Mouse (Mus musculus) thymus, postnatal 10 days (tissue): ENCODE data around the gene Slc12a9.

Experiments
- DNase-seq, 2 experiments: peaks; one replicate each; pipeline ENCODE4 v3.0.0; 2021; ENCODE audit warnings: low spot score in 2 of 2

Slc12a9 gene

DNA sequence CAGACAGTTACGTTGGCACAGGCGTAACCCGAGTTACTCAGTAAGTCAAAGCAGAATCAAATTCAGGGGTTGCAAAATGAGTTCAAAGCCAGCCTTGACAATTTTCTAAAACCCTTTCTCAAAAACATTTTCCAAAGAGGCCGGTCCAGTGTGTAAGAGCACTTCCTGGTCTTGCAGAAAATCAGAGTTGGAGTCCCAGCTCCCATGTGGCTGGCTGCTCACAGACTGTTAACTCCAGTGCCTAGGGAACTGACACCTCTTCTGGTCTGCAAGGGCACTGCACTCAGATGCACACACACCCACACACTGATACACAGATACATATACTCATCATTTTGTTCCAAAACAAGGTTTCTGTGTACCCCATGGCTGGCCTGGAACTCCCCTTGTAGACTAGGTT lies 25.0 kb downstream of the Slc12a9 start:
- no peak for DNase-seq

DNA sequence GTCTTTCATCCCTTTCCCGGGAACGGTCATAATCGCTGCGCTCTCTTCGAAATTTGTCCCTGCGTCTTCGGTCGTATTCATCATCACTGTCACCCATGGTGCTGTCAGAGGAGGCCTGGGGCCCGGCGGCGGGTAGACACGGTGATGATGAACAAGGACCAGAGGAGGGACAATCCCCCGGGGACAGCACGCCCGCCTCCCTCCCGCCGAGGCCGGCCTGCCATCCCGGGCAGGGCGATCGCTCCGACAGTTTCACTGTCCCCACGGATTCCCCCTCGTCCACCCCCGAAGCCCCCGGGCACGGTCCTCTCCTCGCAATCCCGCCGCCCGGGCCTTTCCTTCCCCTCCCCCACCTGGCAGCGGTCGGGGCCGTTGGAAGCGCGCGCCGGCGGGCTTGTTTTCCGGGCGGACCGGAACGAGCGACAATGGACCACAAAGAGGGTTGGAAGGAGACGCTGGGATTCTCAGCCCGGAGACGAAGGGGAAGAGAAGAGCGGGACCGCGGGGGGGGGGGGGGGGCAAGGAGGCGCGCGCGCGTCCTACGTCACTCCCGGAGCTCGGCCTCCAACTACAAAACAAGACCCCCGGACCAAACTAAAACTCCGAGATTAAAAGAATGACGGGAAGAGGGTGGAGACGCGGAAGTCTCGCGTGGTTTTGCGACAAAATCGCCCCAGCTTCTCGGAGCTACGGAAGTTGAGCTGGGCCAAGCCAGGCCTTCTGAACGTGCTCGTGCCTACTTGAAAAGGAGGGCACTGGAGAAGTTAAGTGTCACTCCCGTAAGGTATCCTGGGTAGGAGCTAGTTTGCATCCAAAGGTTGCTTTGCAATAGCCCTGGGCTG lies 26.1 kb downstream of the Slc12a9 start, which contains the start of gene Srrt:
Gene Srrt (minus strand): TSS at position 604 of the 842 bp plus-strand sequence.
- DNase-seq: peak; percentile 88 to 90

GRCm38 (mm10) chr5:137306439-137307005 lies 26.9 kb downstream of the Slc12a9 start:
- DNase-seq: no peak

- no peak for DNase-seq
Measured at GRCm38 (mm10) chr5:137305822-137306221, 27.6 kb downstream of the Slc12a9 start.

DNA sequence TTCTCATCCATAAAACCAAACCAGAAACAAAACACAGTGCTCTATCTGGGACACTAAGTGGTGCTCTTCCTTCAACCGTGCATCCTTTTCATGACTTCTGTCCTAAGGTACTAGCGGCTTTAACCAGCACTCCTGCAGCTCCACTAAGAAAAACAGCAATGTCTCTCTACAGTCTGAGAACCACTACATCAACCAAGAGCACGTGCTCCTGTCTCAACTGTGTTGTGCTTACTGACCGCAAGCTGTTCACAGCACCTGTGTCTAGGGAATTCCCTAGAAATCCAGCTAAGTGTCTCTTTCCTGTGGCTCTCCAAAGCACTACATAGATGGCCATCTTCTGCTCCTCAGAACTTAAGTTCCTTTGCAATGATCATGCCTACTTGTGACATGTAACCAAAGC lies 28.6 kb downstream of the Slc12a9 start:
- DNase-seq: no peak

DNA sequence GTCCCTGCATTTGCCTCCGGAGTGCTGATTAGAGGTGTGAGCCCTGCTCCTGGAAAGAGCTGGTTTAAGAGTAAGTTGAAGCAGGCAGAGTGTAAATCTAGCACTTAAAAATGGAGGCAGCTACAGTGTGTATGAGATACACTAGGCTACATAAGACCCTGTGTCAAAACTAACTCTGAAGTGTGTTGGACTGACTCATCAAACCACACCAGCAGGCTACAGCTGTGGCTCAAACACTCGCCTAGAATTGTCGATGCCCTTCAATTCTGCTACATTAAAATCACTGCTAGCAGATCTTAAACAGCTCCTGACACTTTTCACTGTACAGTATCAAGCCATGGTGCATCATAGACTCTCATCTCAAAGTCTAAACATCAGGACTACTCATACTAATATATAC lies 29.2 kb downstream of the Slc12a9 start:
- no peak for DNase-seq

- no peak for DNase-seq
Measured at GRCm38 (mm10) chr5:137303609-137304008, 29.8 kb downstream of the Slc12a9 start.

DNA sequence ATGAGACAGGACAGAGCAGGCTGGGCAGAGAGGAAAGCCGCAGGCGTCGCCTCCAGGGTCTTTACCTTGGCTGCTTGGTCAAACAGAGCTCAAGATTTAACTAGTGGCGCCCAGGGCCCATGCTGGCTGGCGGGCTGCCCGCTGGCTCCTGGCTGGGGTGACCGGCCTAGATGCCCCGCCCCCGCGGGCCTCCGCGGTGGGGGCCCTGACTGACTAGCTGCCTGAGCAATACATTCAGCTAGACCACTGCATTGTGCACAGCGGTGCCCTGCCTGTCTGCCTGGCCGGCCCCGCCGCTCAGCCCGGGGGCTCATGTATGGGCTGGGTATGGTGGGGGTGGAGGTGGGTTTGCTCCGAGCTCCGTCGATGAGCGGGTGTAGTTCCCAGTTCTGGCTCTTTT lies 32.1 kb downstream of the Slc12a9 start:
- no peak for DNase-seq

DNA sequence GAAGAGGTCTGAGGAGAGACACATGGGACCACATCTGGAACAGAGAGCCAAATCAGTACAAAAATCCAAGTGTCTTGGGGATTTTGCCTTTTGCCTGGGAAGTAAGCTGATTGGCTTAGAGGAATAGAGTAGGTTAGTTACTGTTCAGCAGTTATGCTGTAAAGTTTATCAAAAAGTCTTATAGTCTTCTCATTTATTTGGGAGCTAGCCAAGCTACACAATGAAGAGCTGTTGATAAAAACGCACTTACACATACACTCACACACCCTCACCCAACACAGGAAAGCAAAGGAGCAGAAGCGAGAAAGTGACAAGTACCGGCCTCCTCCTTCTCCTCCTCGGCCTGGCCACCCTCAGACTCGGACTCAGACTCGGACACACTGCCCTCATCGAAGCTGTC lies 34.2 kb downstream of the Slc12a9 start:
- DNase-seq: no peak

- no peak for DNase-seq
Measured at GRCm38 (mm10) chr5:137297126-137297525, 36.3 kb downstream of the Slc12a9 start.

DNA sequence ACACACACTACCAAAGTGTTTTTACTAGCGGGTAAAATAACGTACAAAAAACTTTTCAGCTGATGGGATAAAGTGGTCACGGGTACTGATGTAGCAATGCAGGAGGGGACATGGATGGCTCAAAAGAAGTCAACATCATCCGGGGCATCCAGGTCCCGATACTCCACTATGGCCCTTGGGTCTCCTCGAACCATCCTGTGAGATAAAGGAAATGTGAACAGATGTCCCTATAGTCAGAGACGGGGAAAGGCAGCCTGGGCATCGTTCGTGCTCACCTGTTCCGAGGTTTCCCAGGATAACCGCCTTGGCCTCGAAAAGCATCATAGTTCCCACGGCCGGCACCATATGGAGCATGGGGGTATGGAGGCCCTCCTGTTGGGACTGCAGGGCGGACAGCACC lies 37.7 kb downstream of the Slc12a9 start:
- DNase-seq: no peak

DNA sequence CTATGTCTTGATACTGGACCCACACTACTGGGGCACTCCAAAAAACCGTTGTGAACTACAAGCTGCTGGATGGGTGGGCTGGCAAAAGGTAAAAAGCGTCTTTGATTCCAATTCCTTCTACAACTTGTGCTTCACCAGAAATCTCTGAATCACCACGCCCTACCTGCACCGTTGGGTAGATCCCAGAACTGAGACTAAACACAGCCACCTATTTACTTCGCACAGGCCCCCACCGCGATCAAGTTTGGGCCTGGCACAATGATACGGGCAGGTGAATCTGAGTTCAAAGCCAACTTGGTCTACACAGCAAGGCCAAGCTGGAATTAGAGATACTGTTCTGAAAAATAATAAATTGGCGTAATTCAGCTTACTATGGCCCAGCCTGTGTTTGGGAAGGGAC lies 38.1 kb downstream of the Slc12a9 start:
- DNase-seq: no peak

- DNase-seq: no peak
Measured at GRCm38 (mm10) chr5:137294744-137295093, 38.7 kb downstream of the Slc12a9 start.

GRCm38 (mm10) chr5:137293839-137294743 lies 39.3 kb downstream of the Slc12a9 start, which contains the start of gene Ufsp1:
TSS of gene Ufsp1 (plus strand) at chr5:137294629.
- peak; percentile 91 to 93 for DNase-seq

GRCm38 (mm10) chr5:137293282-137293681 lies 40.1 kb downstream of the Slc12a9 start:
- peak in 1 of 2 experiments; percentile 38 for DNase-seq

GRCm38 (mm10) chr5:137291381-137291926 lies 41.9 kb downstream of the Slc12a9 start:
- DNase-seq: no peak

DNA sequence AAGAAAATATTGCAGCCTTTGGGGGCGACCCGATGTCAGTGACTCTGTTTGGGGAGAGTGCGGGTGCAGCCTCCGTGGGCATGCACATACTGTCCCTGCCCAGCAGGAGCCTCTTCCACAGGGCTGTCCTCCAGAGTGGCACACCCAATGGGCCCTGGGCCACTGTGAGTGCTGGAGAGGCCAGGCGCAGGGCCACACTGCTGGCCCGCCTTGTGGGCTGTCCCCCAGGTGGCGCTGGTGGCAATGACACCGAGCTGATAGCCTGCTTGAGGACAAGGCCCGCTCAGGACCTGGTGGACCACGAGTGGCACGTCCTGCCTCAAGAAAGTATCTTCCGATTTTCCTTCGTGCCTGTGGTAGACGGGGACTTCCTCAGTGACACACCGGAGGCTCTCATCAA lies 42.7 kb downstream of the Slc12a9 start:
- peak in 1 of 2 experiments; percentile 44 for DNase-seq

DNA sequence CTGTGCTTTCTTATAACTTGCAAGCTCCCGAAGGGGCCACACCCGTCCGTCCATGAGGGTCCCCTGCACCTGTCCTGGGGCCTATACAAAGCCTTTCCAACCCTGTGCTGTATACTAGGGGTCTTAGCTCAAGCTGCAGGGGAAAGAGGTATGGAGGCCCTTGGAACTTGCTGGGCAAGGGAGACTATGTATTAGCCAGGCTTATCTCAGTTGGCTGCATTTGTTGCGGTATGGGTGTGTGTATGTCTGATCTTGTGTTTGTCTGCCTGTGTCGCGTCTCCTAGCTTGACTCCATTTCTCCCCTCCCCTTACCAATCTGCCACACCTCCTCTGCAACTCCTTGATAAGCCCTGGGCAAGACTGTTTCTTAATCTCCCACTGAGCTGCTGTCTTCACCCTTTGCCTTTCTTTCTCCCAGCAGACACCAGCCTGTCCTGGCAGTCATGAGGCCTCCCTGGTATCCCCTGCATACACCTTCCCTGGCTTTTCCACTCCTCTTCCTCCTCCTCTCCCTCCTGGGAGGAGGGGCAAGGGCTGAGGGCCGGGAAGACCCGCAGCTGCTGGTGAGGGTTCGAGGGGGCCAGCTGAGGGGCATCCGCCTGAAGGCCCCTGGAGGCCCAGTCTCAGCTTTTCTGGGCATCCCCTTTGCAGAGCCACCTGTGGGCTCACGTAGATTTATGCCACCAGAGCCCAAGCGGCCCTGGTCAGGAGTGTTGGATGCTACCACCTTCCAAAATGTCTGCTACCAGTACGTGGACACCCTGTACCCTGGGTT lies 43.6 kb downstream of the Slc12a9 start:
- DNase-seq: no peak

DNA sequence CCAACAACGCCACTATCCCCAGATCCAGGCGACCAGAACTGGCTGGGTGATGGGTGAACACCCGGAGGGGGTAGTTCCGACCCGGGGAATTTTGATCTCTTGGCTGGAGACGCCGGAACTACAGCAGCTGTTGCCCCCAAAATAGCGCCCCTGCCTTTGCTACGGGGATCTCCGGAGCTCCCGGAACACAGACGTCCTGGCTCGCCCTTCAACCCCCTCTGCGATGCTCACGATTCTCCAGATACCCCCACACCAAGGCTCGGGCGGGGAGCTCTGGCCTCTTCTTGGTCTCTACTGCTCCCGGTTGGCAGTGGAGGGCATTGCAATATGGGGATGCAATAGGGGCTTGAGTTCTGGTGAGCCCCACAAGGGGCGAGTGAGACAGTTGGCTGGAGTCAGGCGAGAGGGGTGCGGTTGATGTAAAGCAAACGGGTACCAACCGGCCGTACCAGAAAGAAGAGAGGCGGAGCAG lies 44.4 kb downstream of the Slc12a9 start:
- peak; percentile 52 to 63 for DNase-seq

- DNase-seq: no peak
Measured at GRCm38 (mm10) chr5:137287953-137288743, 45.2 kb downstream of the Slc12a9 start.
